Mouse (Mus musculus): ENCODE data around the gene Pih1d1. TPM values are rescaled to one million over a fixed set of nuclear protein-coding genes. Genes with fewer than 3 reads are reported as not detected.

The Pih1d1 gene
- total and polyA plus RNA-seq, 3 experiments, result 37.4 to 69.3 (median 50.3) TPM

DNA sequence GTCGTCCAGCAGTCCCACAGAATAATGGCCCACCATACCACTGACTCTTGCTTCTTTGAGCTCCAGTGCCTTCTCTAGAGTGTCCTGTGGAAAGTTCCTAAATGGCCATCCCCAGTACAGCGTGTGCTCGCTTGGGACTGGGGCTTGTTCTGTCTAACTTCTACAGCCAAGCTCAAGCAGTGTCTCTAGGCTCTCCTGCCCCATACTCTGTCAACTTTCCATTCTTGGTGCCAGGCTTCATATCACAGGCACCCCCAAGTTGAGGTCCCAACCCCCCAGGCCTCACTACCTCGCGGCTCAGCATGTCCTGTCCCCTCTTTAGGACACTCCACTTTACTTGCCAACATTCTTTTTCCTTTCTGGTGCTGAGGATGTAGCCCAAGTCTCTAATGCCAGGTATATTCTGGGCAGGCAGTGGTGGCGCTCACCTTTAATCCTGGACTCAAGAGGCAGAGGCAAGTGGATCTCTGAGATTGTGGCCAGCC, 6.3 kb downstream of the Pih1d1 start:
- in situ Hi-C loops (cut with MboI; ENCODE audit: low pct_ligation_motif_present, low pct_unique_long_range_greater_than_20kb, low sequenced_read_pairs), result loop anchor here (10.0 kb wide), 1 partner anchor 144 kb away; no protein-coding TSS in a partner anchor
- Histone ChIP-seq H3K9ac (ENCODE audit: insufficient read depth, low read depth) (no peak overlapping the region), H3K27me3 (replicated peaks) (peaks cover 27% of the 10 kb centered on the region), H3K4me3 (replicated peaks in 1 of 3; ENCODE audit: low read depth in 2 of 3, low read length in 2 of 3, poor library complexity in 1 of 3) (no peak overlapping the region), H3K4me1 (ENCODE audit: control insufficient read depth in 1 of 2, insufficient read depth in 2 of 2) (peaks cover 0 to 14% of the 10 kb centered on the region in 2 experiments; a peak in 3 of 4 replicates), H3K79me2 (replicated peaks; ENCODE audit: control insufficient read depth, extremely low read depth, insufficient read depth, poor library complexity, severe bottlenecking) (no peaks in the 10 kb centered on the region), H3K4me2 (ENCODE audit: insufficient read depth, low read depth, poor library complexity, severe bottlenecking) (no peak overlapping the region), H3K9me3 (replicated peaks; ENCODE audit: low read length) (no peaks in the 10 kb centered on the region), H3K36me3 (replicated peaks in 1 of 2; ENCODE audit: control insufficient read depth in 1 of 2, insufficient read depth in 1 of 2, low read length in 1 of 2) (peaks cover 0 to 48% of the 10 kb centered on the region in 2 experiments), H3K27ac (ENCODE audit: insufficient read depth, low read depth) (no peak overlapping the region)
- dilution Hi-C loops (cut with MboI; ENCODE audit: extremely low pct_ligation_motif_present, extremely low pct_unique_long_range_greater_than_20kb, low sequenced_read_pairs), result no loop called here
- DNase-seq (ENCODE audit: extremely low read depth), result no peak
- TF ChIP-seq POLR2AphosphoS2 (IDR thresholded peaks at IDR 0.05; ENCODE audit: low read depth, low read length) (no peak), ZC3H11A (IDR thresholded peaks at IDR 0.05; ENCODE audit: low read depth, low read length) (no peak), SMC3 (IDR thresholded peaks at IDR 0.05; ENCODE audit: low read depth, low read length) (no peak), NELFE (IDR thresholded peaks at IDR 0.05; ENCODE audit: low read depth, low read length) (no peak), JUN (IDR thresholded peaks at IDR 0.05; ENCODE audit: insufficient read depth, low read depth, low read length) (no peak), UBTF (IDR thresholded peaks at IDR 0.05; ENCODE audit: low read depth, low read length) (no peak), CHD2 (IDR thresholded peaks at IDR 0.05; ENCODE audit: low read length) (no peak), TCF12 (IDR thresholded peaks at IDR 0.05; ENCODE audit: low read depth, low read length) (no peak), TBP (conservative IDR thresholded peaks at IDR 0.05; ENCODE audit: low read depth, low read length) (no peak), IRF4 (IDR thresholded peaks at IDR 0.05; ENCODE audit: low read depth, low read length) (no peak), MAX (IDR thresholded peaks at IDR 0.05; ENCODE audit: low read length) (no peak), GABPA (IDR thresholded peaks at IDR 0.05; ENCODE audit: insufficient replicate concordance, low read depth, low read length) (no peak), SIN3A (IDR thresholded peaks at IDR 0.05; ENCODE audit: low read length) (no peak), KAT2A (IDR thresholded peaks at IDR 0.05; ENCODE audit: insufficient replicate concordance, low read length) (no peak), ZMIZ1 (IDR thresholded peaks at IDR 0.05; ENCODE audit: low read depth, low read length) (no peak), MAZ (IDR thresholded peaks at IDR 0.05; ENCODE audit: low read depth, low read length) (no peak), MAFK (IDR thresholded peaks at IDR 0.05; ENCODE audit: insufficient replicate concordance, low read length) (no peak)

GRCm38 (mm10) chr7:45160866-45161265, 6.8 kb downstream of the Pih1d1 start:
- Histone ChIP-seq H3K27ac (ENCODE audit: insufficient read depth, low read depth) (no peak overlapping the region), H3K9ac (ENCODE audit: insufficient read depth, low read depth) (no peak overlapping the region), H3K4me1 (ENCODE audit: control insufficient read depth in 1 of 2, insufficient read depth in 2 of 2) (peaks cover 0 to 11% of the 10 kb centered on the region in 2 experiments; a peak in 3 of 4 replicates), H3K79me2 (replicated peaks; ENCODE audit: control insufficient read depth, extremely low read depth, insufficient read depth, poor library complexity, severe bottlenecking) (no peaks in the 10 kb centered on the region), H3K36me3 (replicated peaks in 1 of 2; ENCODE audit: control insufficient read depth in 1 of 2, insufficient read depth in 1 of 2, low read length in 1 of 2) (peaks cover 0 to 46% of the 10 kb centered on the region in 2 experiments), H3K27me3 (replicated peaks) (peaks cover 33% of the 10 kb centered on the region), H3K9me3 (replicated peaks; ENCODE audit: low read length) (no peaks in the 10 kb centered on the region), H3K4me2 (ENCODE audit: insufficient read depth, low read depth, poor library complexity, severe bottlenecking) (no peak overlapping the region), H3K4me3 (replicated peaks in 1 of 3; ENCODE audit: low read depth in 2 of 3, low read length in 2 of 3, poor library complexity in 1 of 3) (no peak overlapping the region)
- DNase-seq (ENCODE audit: extremely low read depth), result no peak
- dilution Hi-C loops (cut with MboI; ENCODE audit: extremely low pct_ligation_motif_present, extremely low pct_unique_long_range_greater_than_20kb, low sequenced_read_pairs) (no loop called here), in situ Hi-C loops (cut with MboI; ENCODE audit: low pct_ligation_motif_present, low pct_unique_long_range_greater_than_20kb, low sequenced_read_pairs) (loop anchor here (10.0 kb wide), 1 partner anchor 144 kb away; no protein-coding TSS in a partner anchor)
- TF ChIP-seq GABPA (IDR thresholded peaks at IDR 0.05; ENCODE audit: insufficient replicate concordance, low read depth, low read length) (no peak), EP300 (IDR thresholded peaks at IDR 0.05; ENCODE audit: low read length) (no peak), ZKSCAN1 (IDR thresholded peaks at IDR 0.05; ENCODE audit: borderline replicate concordance, low read depth, low read length) (no peak), UBTF (IDR thresholded peaks at IDR 0.05; ENCODE audit: low read depth, low read length) (no peak), USF2 (conservative IDR thresholded peaks at IDR 0.05; ENCODE audit: low read depth, low read length) (no peak), SMC3 (IDR thresholded peaks at IDR 0.05; ENCODE audit: low read depth, low read length) (no peak)
